Mouse (Mus musculus) limb, embryonic 12.5 days (tissue): ENCODE data around the gene Tm9sf4. TPM values are rescaled to one million over a fixed set of nuclear protein-coding genes. Genes with fewer than 3 reads are reported as not detected.

ENCODE experiments used
- ATAC-seq: fragments of 200-750 bp; cut with Nextera tagmentation; 2 replicates; pipeline ENCODE4 v1.8.0; 2017; ENCODE audit warnings: low read depth, moderate TSS enrichment; ENCODE audit not compliant: insufficient number of reproducible peaks, insufficient read depth, low FRiP score, low TSS enrichment
- H3K27ac ChIP-seq: fragments of 300-500 bp; sonication (generic); 2 replicates; pipeline ENCODE4 v1.5.1; 2016; ENCODE audit warnings: mild to moderate bottlenecking, moderate library complexity
- H3K27me3 ChIP-seq: fragments of 300-500 bp; sonication (generic); 2 replicates; pipeline ENCODE4 v1.6.1; 2016; ENCODE audit warnings: mild to moderate bottlenecking, moderate library complexity
- H3K36me3 ChIP-seq: fragments of 300-500 bp; sonication (generic); 2 replicates; pipeline ENCODE4 v1.6.1; 2016; ENCODE audit warnings: mild to moderate bottlenecking, moderate library complexity
- H3K4me1 ChIP-seq: fragments of 300-500 bp; sonication (generic); replicated peaks from 2 replicates; pipeline ENCODE4 v1.6.1; 2016
- H3K4me2 ChIP-seq: fragments of 300-500 bp; sonication (generic); 2 replicates; pipeline ENCODE4 v1.6.1; 2016; ENCODE audit warnings: mild to moderate bottlenecking, moderate library complexity
- H3K4me3 ChIP-seq: fragments of 300-500 bp; sonication (generic); replicated peaks from 2 replicates; pipeline ENCODE4 v1.5.1; 2016; ENCODE audit warnings: mild to moderate bottlenecking
- H3K9ac ChIP-seq: fragments of 300-500 bp; sonication (generic); replicated peaks from 2 replicates; pipeline ENCODE4 v1.6.1; 2016; ENCODE audit warnings: mild to moderate bottlenecking, moderate library complexity
- H3K9me3 ChIP-seq: fragments of 300-500 bp; sonication (generic); 2 replicates; pipeline ENCODE4 v1.6.1; 2016; ENCODE audit warnings: mild to moderate bottlenecking, moderate library complexity
- WGBS: fragments of 180-500 bp; shearing (Covaris S2); methylation state at CpG from one replicate; pipeline ENCODE4 v1.1.7; 2016; 5-methylcytosine and 5-hydroxymethylcytosine counted together
- polyA plus RNA-seq: library from polyadenylated mRNA; unstranded; fragments of >200 nt; fragmentation: Nextera tagmentation; extraction: Ambion mirVana; gene quantifications from 2 replicates; pipeline ENCODE4 v1.2.1, GENCODE M21; 2016

Gene Tm9sf4
- polyA plus RNA-seq, 1 experiment from 2014 or later: 89.5 TPM

- H3K27me3 ChIP-seq: no peaks in the 10 kb centered on the region
- no peak overlapping the region for H3K4me2 ChIP-seq
- H3K4me3 ChIP-seq: no peak overlapping the region
- WGBS: 76% methylated on average over 2 of the region's 2 CpGs
- H3K4me1 ChIP-seq: peaks cover 31% of the 10 kb centered on the region
- peaks cover 50% of the 10 kb centered on the region for H3K36me3 ChIP-seq
- H3K9me3 ChIP-seq: no peaks in the 10 kb centered on the region
- ATAC-seq: no peak
- no peak overlapping the region for H3K9ac ChIP-seq
- no peak overlapping the region for H3K27ac ChIP-seq
These were observed 77.3 kb downstream of the Tm9sf4 start for GRCm38 (mm10) chr2:153238406-153238805.

- no peaks in the 10 kb centered on the region for H3K9me3 ChIP-seq
- H3K36me3 ChIP-seq: peaks cover 47% of the 10 kb centered on the region
- ATAC-seq: no peak
- H3K4me2 ChIP-seq: peak overlapping the region; percentile 94
- peak overlapping the region; percentile 98 for H3K4me3 ChIP-seq
- peak overlapping the region; percentile 94 for H3K27ac ChIP-seq
- peak overlapping the region; percentile 98 for H3K9ac ChIP-seq
- 64% methylated on average over 7 of the region's 7 CpGs for WGBS
- H3K4me1 ChIP-seq: peaks cover 31% of the 10 kb centered on the region
- H3K27me3 ChIP-seq: no peaks in the 10 kb centered on the region
These were observed 78.1 kb downstream of the Tm9sf4 start for GRCm38 (mm10) chr2:153239021-153239859.

GRCm38 (mm10) chr2:153239860-153240480 lies 78.9 kb downstream of the Tm9sf4 start:
- Histone ChIP-seq H3K9me3 (no peaks in the 10 kb centered on the region), H3K27me3 (no peaks in the 10 kb centered on the region), H3K9ac (peak overlapping the region; percentile 98), H3K36me3 (peaks cover 47% of the 10 kb centered on the region), H3K27ac (peak overlapping the region; percentile 94), H3K4me3 (peak overlapping the region; percentile 98), H3K4me1 (peaks cover 31% of the 10 kb centered on the region), H3K4me2 (peak overlapping the region; percentile 94)
- no peak for ATAC-seq
- WGBS: 5% methylated on average over 17 of the region's 22 CpGs

- under 1% methylated on average over 33 of the region's 33 CpGs for WGBS
- peak overlapping the region; percentile 98 for H3K9ac ChIP-seq
- peak overlapping the region; percentile 94 for H3K27ac ChIP-seq
- peaks cover 47% of the 10 kb centered on the region for H3K36me3 ChIP-seq
- H3K4me2 ChIP-seq: peak overlapping the region; percentile 94
- H3K9me3 ChIP-seq: no peaks in the 10 kb centered on the region
- H3K27me3 ChIP-seq: no peaks in the 10 kb centered on the region
- ATAC-seq: peak; percentile 62
- H3K4me1 ChIP-seq: peaks cover 31% of the 10 kb centered on the region
- H3K4me3 ChIP-seq: peak overlapping the region; percentile 98
These were observed 79.7 kb downstream of the Tm9sf4 start for GRCm38 (mm10) chr2:153240701-153241235.

GRCm38 (mm10) chr2:153241250-153242014 lies 80.3 kb downstream of the Tm9sf4 start, which contains the start of the genes Plagl2 and Pofut1:
Plagl2 (minus strand) TSS chr2:153241426.
Pofut1 (plus strand) TSS chr2:153241533.
- Histone ChIP-seq H3K4me2 (peak within 1 kb of the TSS; percentile 94), H3K27me3 (no peaks in the 10 kb centered on the region), H3K4me1 (peaks cover 31% of the 10 kb centered on the region), H3K4me3 (peak within 1 kb of the TSS; percentile 98), H3K9me3 (no peaks in the 10 kb centered on the region), H3K36me3 (peaks cover 47% of the 10 kb centered on the region), H3K9ac (peak within 1 kb of the TSS; percentile 98), H3K27ac (peak within 1 kb of the TSS; percentile 94)
- ATAC-seq: peak; percentile 96
- WGBS: under 1% methylated on average over 62 of the region's 72 CpGs

GRCm38 (mm10) chr2:153242156-153242555 lies 81.1 kb downstream of the Tm9sf4 start:
- peaks cover 45% of the 10 kb centered on the region for H3K36me3 ChIP-seq
- no peak overlapping the region; the same call in 1 of the 2 replicates for H3K27ac ChIP-seq
- H3K4me1 ChIP-seq: peaks cover 31% of the 10 kb centered on the region
- no peak for ATAC-seq
- H3K9me3 ChIP-seq: no peaks in the 10 kb centered on the region
- 66% methylated on average over 6 of the region's 6 CpGs for WGBS
- H3K27me3 ChIP-seq: no peaks in the 10 kb centered on the region
- H3K4me3 ChIP-seq: peak overlapping the region; percentile 98
- H3K4me2 ChIP-seq: peak overlapping the region; percentile 94
- peak overlapping the region; percentile 98 for H3K9ac ChIP-seq

- peaks cover 83% of the 10 kb centered on the region for H3K36me3 ChIP-seq
- no peak for ATAC-seq
These were observed 88.6 kb downstream of the Tm9sf4 start for GRCm38 (mm10) chr2:153249751-153250150.

GRCm38 (mm10) chr2:153256604-153257003 lies 95.5 kb downstream of the Tm9sf4 start:
- whole genome bisulfite sequencing: 85% methylated on average over 2 of the region's 2 CpGs
- Histone ChIP-seq H3K4me1 (peaks cover 6% of the 10 kb centered on the region; the same call in 1 of the 2 replicates), H3K27ac (no peak overlapping the region), H3K36me3 (peaks cover 60% of the 10 kb centered on the region), H3K27me3 (no peaks in the 10 kb centered on the region), H3K4me2 (no peak overlapping the region), H3K4me3 (no peak overlapping the region), H3K9ac (no peak overlapping the region), H3K9me3 (no peaks in the 10 kb centered on the region)
- no peak for ATAC-seq

More at GRCm38 (mm10) chr2:153249751-153250150, 88.6 kb downstream of the Tm9sf4 start:
- H3K4me3 ChIP-seq: no peak overlapping the region
- no peak overlapping the region for H3K4me2 ChIP-seq
- H3K27ac ChIP-seq: no peak overlapping the region
- H3K9ac ChIP-seq: no peak overlapping the region
- H3K27me3 ChIP-seq: no peaks in the 10 kb centered on the region
- 91% methylated on average over 5 of the region's 5 CpGs for WGBS
- H3K9me3 ChIP-seq: no peaks in the 10 kb centered on the region
- H3K4me1 ChIP-seq: no peaks in the 10 kb centered on the region

GRCm38 (mm10) chr2:153259030-153259863 lies 98.1 kb downstream of the Tm9sf4 start:
- no peak for ATAC-seq
- 0 out of 2 replicates have a peak overlapping the region, but pooled peaks have one; percentile 14 for H3K9ac ChIP-seq
- peaks cover 6% of the 10 kb centered on the region; the same call in 1 of the 2 replicates for H3K4me1 ChIP-seq
- no peak overlapping the region for H3K4me2 ChIP-seq
- 79% methylated on average over 12 of the region's 12 CpGs for WGBS
- H3K27me3 ChIP-seq: no peaks in the 10 kb centered on the region
- no peaks in the 10 kb centered on the region for H3K9me3 ChIP-seq
- no peak overlapping the region for H3K27ac ChIP-seq
- H3K36me3 ChIP-seq: peaks cover 62% of the 10 kb centered on the region
- no peak overlapping the region for H3K4me3 ChIP-seq
